ENCODE assay signal across 10 mouse cellular contexts in genomic region chr1:139314297-139314874, GRCm38 (mm10).
DNase-seq lines count a peak whose midpoint lies in the region; ATAC-seq and TF ChIP-seq lines count a peak whose summit lies in the region.
"Had no signal": no experiment of that assay in that cellular context is flagged by ENCODE, and none has a peak within 500 bp of the region (broad histone marks: within the 10 kb centered on the region; RNA-seq: fewer than 3 reads in every experiment).

No protein-coding gene starts in this region.

- H3K27me3 ChIP-seq in forebrain, embryonic 13.5 days = no peaks in the 10 kb centered on the region
- no peaks in the 10 kb centered on the region for H3K27me3 ChIP-seq in forebrain, embryonic 10.5 days (ENCODE audit: poor library complexity, severe bottlenecking)
- no peaks in the 10 kb centered on the region for H3K27me3 ChIP-seq in liver, postnatal 0 days (ENCODE audit: insufficient read depth, low read length)
- H3K27me3 ChIP-seq in forebrain, embryonic 15.5 days = no peaks in the 10 kb centered on the region
- H3K27me3 ChIP-seq in neural tube, embryonic 15.5 days (replicated peaks) = no peaks in the 10 kb centered on the region
- H3K27me3 ChIP-seq: embryonic facial prominence, embryonic 15.5 days had no signal

- ATAC-seq in forebrain, embryonic 13.5 days = peak; percentile 62; the same call in 1 of the 2 replicates
- ATAC-seq in liver, postnatal 0 days = no peak
- ATAC-seq in forebrain, embryonic 15.5 days (replicated peaks) = peak; percentile 60
- ATAC-seq in neural tube, embryonic 15.5 days (ENCODE audit: low FRiP score) = peak; percentile 61

- H3K9me3 ChIP-seq in forebrain, embryonic 13.5 days (replicated peaks) = no peaks in the 10 kb centered on the region
- H3K9me3 ChIP-seq in forebrain, embryonic 10.5 days = no peaks in the 10 kb centered on the region
- H3K9me3 ChIP-seq in liver, postnatal 0 days (ENCODE audit: low read length) = no peaks in the 10 kb centered on the region
- H3K9me3 ChIP-seq in forebrain, embryonic 15.5 days = no peaks in the 10 kb centered on the region
- no peaks in the 10 kb centered on the region for H3K9me3 ChIP-seq in neural tube, embryonic 15.5 days (replicated peaks)
- H3K9me3 ChIP-seq: embryonic facial prominence, embryonic 15.5 days had no signal

- no peaks in the 10 kb centered on the region for H3K36me3 ChIP-seq in forebrain, embryonic 13.5 days (ENCODE audit: poor library complexity, severe bottlenecking)
- no peaks in the 10 kb centered on the region for H3K36me3 ChIP-seq in forebrain, embryonic 10.5 days (replicated peaks)
- H3K36me3 ChIP-seq in liver, postnatal 0 days (replicated peaks; ENCODE audit: insufficient read depth, low read length) = no peaks in the 10 kb centered on the region
- no peaks in the 10 kb centered on the region for H3K36me3 ChIP-seq in forebrain, embryonic 15.5 days
- H3K36me3 ChIP-seq in neural tube, embryonic 15.5 days = no peaks in the 10 kb centered on the region
- H3K36me3 ChIP-seq: embryonic facial prominence, embryonic 15.5 days had no signal

- H3K4me1 ChIP-seq in forebrain, embryonic 13.5 days = no peaks in the 10 kb centered on the region
- no peaks in the 10 kb centered on the region for H3K4me1 ChIP-seq in forebrain, embryonic 10.5 days
- H3K4me1 ChIP-seq in liver, postnatal 0 days (ENCODE audit: insufficient read depth) = no peaks in the 10 kb centered on the region
- no peaks in the 10 kb centered on the region for H3K4me1 ChIP-seq in forebrain, embryonic 15.5 days
- H3K4me1 ChIP-seq in neural tube, embryonic 15.5 days = no peaks in the 10 kb centered on the region
- H3K4me1 ChIP-seq: embryonic facial prominence, embryonic 15.5 days had no signal

- TF ChIP-seq CTCF in liver, postnatal 0 days (IDR thresholded peaks at IDR 0.05; ENCODE audit: low read depth) = peak; percentile 46

- no peak overlapping the region for H3K27ac ChIP-seq in forebrain, embryonic 13.5 days
- H3K27ac ChIP-seq in forebrain, embryonic 10.5 days = no peak overlapping the region
- H3K27ac ChIP-seq in liver, postnatal 0 days (ENCODE audit: low read depth) = no peak overlapping the region
- H3K27ac ChIP-seq in forebrain, embryonic 15.5 days (replicated peaks) = no peak overlapping the region
- H3K27ac ChIP-seq in neural tube, embryonic 15.5 days (replicated peaks) = no peak overlapping the region
- H3K27ac ChIP-seq: embryonic facial prominence, embryonic 15.5 days had no signal

- H3K9ac ChIP-seq in forebrain, embryonic 13.5 days = no peak overlapping the region
- H3K9ac ChIP-seq in liver, postnatal 0 days (replicated peaks) = no peak overlapping the region
- H3K9ac ChIP-seq in forebrain, embryonic 15.5 days (replicated peaks) = no peak overlapping the region
- no peak overlapping the region for H3K9ac ChIP-seq in neural tube, embryonic 15.5 days (replicated peaks)
- H3K9ac ChIP-seq: embryonic facial prominence, embryonic 15.5 days had no signal

- WGBS in forebrain, embryonic 13.5 days = 85% methylated on average over 4 of the region's 4 CpGs
- 85% methylated on average over 4 of the region's 4 CpGs for WGBS in forebrain, embryonic 10.5 days
- 72% methylated on average over 4 of the region's 4 CpGs for WGBS in liver, postnatal 0 days (ENCODE audit: insufficient replicate concordance)
- WGBS in forebrain, embryonic 15.5 days = 74% methylated on average over 4 of the region's 4 CpGs
- 80% methylated on average over 4 of the region's 4 CpGs for WGBS in neural tube, embryonic 15.5 days

- no peak for DNase-seq in forebrain, embryonic 10.5 days (ENCODE audit: extremely low spot score, low spot score)
- no peak for DNase-seq in liver, postnatal 0 days
- no peak for DNase-seq in liver
- DNase-seq in adrenal gland, postnatal 14 days = no peak
- no peak for DNase-seq in gastrocnemius, postnatal 36 days
- DNase-seq: heart, adult 11 months had no signal

- no peak overlapping the region for H3K4me2 ChIP-seq in forebrain, embryonic 13.5 days
- no peak overlapping the region for H3K4me2 ChIP-seq in liver, postnatal 0 days (ENCODE audit: low read depth, low read length)
- H3K4me2 ChIP-seq in forebrain, embryonic 15.5 days (replicated peaks) = no peak overlapping the region
- no peak overlapping the region for H3K4me2 ChIP-seq in neural tube, embryonic 15.5 days
- H3K4me2 ChIP-seq: embryonic facial prominence, embryonic 15.5 days had no signal

- H3K4me3 ChIP-seq in forebrain, embryonic 13.5 days = no peak overlapping the region
- H3K4me3 ChIP-seq in forebrain, embryonic 10.5 days = no peak overlapping the region
- H3K4me3 ChIP-seq in liver, postnatal 0 days (ENCODE audit: low read depth, low read length) = no peak overlapping the region
- no peak overlapping the region for H3K4me3 ChIP-seq in forebrain, embryonic 15.5 days
- no peak overlapping the region for H3K4me3 ChIP-seq in neural tube, embryonic 15.5 days (replicated peaks)
- H3K4me3 ChIP-seq: embryonic facial prominence, embryonic 15.5 days had no signal

- no peak for TF ChIP-seq EP300 in liver, postnatal 0 days (IDR thresholded peaks at IDR 0.05; ENCODE audit: low read depth)

- intact Hi-C loops in gastrocnemius, postnatal 36 days (cut with DNase I) = no loop called here
